Mouse (Mus musculus): ENCODE results near the gene Zfp462.

Gene Zfp462

GRCm38 (mm10) chr4:55103575-55103974 is 158.7 kb downstream of the Zfp462 start:
- DNase-seq (ENCODE audit: low read depth, low spot score) = no peak

- DNase-seq (ENCODE audit: low read depth, low spot score) = no peak
These were observed 173.1 kb downstream of the Zfp462 start for GRCm38 (mm10) chr4:55117839-55118487.

DNA sequence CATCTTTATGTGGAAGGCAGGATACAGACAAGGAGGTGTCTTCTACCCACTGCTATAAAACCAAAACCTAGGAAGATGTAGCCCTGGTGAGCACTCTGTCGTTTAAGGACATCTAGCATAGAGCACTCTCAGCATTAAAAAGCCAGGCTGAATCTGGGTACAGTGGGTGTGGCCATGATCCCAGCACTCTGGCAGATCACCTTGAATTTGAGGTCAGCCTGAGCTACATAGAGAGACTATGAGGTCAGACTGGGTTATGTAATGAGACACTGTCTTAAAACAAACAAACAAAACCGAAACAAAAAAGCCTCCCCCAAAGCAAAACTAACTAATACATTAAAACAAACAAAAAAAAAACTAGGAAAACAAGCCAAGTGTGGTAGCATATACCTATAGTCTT is 176.3 kb downstream of the Zfp462 start:
- DNase-seq (ENCODE audit: low read depth, low spot score) = peak; percentile 10

DNA sequence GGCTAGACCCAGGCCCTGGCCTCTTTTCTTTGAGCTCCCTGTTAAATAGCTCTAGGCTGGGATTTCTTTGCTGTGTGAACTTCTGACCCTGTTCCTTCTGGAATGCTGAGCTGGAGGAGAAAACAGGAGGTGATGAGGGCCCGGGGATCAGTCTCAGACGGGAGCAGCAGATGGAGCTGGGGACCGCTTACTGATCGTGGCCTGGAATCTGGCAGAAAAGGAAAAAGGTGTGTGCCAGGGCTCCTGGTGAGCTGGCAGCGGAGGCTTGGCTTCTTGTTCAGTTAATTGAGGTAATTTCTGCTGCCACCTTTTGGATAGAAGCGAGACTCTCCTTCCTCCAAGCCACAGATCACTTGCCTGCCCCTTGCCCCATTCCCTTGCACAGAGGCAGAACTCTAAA is 177.1 kb downstream of the Zfp462 start:
- DNase-seq (ENCODE audit: low read depth, low spot score) = no peak

GRCm38 (mm10) chr4:55124126-55124525 is 179.3 kb downstream of the Zfp462 start:
- DNase-seq (ENCODE audit: low read depth, low spot score) = no peak

- DNase-seq (ENCODE audit: low read depth, low spot score) = peak; percentile 28
These were observed 180.3 kb downstream of the Zfp462 start for GRCm38 (mm10) chr4:55125048-55125737.

DNA sequence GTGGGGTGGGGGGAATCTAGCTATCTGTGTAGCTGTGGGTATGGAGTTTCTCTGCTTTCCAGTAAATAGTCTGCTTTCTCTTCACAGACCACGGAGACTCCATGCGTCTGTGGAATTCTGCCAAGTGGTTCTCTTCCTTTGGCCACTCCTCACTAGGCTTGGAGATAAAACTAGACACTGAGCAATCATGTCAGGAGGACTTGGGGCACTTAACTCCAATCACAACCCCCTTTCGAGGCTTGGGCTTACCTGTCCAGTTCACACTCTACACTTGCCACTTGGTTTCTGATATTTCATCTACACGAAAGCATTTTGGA is 180.8 kb downstream of the Zfp462 start:
- no peak for DNase-seq (ENCODE audit: low read depth, low spot score)

DNA sequence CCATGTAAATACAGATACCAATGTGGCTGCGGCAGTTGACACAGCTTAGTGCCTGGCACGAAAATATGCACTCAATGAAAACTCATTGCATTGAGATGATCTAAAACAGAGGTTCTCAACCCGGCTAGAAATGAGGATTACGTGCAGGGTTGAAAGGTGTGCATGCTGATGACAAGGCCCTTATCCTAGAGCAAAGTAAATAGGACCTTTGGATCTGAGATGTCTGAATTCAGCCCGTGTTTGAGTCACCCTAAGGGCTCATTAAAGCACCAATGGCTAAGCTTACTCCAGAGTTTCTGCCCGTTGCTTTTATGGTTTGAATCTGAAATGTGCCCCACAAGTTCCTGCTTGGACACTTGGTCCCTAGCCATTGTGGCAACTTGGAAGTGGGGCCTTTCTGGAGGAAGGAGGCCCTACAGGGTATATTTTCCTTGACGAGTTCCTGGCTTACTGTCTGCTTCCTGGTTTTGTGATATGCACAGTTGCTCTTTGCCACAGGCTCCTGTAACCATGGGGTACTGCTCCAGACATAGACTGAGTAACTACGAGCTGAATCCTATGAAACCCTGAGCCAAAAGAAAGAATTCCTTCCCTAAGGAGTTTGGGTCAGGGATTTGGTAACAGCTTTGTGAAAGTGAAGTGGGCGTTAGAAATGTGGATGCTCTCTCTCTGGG is 182.5 kb downstream of the Zfp462 start:
- DNase-seq (ENCODE audit: low read depth, low spot score) = no peak

- no peak for DNase-seq (ENCODE audit: low read depth, low spot score)
These were observed 183.4 kb downstream of the Zfp462 start for GRCm38 (mm10) chr4:55128088-55128835.

All from skeletal muscle tissue, adult 2 months (tissue).